Mouse (Mus musculus) stomach, adult 2 months (tissue): Measurements from ENCODE around the gene Krtap29-1. TPM values are rescaled to one million over a fixed set of nuclear protein-coding genes. Genes with fewer than 3 reads are reported as not detected.

Experiments used
- polyA plus RNA-seq: library from polyadenylated mRNA; depleted of rRNA; stranded (reverse); fragments of >200 nt; gene quantifications from 2 replicates; pipeline ENCODE4 v1.2.3, GENCODE M21; 2012; rRNA removed

Krtap29-1 gene
- not detected in 2 replicates for polyA plus RNA-seq

GRCm38 (mm10) chr11:99978953-99979352, at the start of gene Krtap29-1:
TSS of gene Krtap29-1 (minus strand) at chr11:99979053.

DNA sequence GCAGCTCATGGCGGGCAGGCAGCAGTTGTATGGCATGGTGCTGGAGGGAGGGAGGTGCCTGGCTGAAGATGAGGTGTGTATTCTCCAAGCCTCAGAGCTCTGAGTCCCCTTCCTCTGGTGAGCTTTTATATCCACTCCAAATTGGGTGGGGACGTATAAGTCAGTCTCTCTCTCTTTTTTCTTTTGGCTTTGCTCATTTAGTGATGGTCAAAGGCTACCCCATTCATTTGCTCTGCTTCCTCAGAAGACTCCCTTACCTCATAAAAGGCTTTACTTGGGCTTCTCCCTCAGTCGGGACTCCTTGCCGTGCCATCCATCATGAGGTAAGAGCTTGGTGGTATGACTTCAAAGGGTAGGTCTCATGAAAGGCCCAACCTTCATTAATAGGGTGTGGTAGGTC, 37.3 kb upstream of the Krtap29-1 start, which contains the start of gene Krt33a:
Krt33a (minus strand) TSS at position 101 of the 400 bp plus-strand sequence.

DNA sequence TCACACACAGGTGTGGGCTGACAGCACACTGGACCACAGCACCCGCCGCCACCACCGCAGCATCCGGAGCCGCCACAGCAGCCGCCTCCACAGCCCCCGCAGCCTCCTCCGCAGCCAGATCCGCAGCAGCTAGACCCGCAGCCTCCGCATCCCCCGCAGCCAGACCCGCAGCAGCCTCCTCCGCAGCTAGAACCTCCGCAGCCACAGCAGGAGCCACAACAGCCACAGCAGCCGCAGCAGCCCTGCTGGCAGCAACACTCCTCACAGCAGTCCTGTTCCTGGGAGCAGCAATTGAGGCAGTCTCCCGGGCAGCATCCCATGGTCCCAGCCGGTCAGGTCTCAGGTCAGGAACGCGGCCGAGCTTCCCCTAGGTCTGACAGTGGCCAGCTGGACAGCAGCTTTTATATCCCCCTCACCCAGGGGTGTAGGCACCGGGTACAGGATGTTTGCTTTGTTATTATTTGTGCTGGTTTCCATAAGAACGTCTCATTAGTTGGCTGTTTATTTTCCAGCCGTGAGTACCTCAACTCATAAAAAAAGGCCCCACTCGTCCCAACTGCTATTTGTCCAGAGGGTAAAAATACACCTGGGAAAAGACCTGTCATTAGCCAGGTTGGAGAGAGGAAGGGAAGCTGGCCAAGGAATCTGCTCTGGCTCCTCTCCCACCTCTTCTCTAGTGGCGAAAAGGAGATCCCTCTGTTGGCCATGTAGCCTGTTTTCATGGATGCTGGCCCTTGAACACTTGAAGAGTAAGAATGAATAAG, 14.9 kb upstream of the Krtap29-1 start, which contains the start of gene Krtap17-1:
Krtap17-1 (minus strand) TSS at position 375 of the 764 bp plus-strand sequence.

DNA sequence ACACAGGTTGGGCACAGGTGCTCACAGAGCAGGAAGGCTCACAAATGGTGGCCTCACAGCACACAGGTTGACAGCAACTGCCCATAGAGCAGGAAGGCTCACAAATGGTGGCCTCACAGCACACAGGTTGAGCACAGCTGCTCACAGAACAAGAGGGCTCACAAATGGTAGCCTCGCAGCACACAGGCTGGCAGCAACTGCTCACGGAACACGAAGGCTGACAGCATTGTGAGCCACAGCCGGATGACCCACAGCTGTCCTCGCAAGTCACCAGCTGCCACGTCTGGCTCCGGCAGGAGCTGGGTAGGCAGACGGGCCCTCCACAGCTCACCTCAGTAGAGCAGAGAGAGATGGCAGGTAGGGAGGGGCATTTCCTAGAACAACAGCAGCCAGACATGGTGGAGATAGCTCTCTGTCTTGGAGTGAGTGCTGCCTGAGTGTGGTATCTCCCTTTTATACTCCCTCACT, 7.4 kb upstream of the Krtap29-1 start, which contains the start of gene Krtap16-1:
Krtap16-1 (minus strand) TSS at position 418 of the 468 bp plus-strand sequence.

GRCm38 (mm10) chr11:99948175-99948574, 30.7 kb downstream of the Krtap29-1 start, which contains the start of gene Krtap9-5:
TSS of gene Krtap9-5 (plus strand) at chr11:99948475.

GRCm38 (mm10) chr11:99935991-99936390, 42.9 kb downstream of the Krtap29-1 start, which contains the start of gene Krtap31-2:
TSS of gene Krtap31-2 (plus strand) at chr11:99936291.

Other genes with a start within 250 kb of the Krtap29-1 start
- gene Gm14180, start 244.8 kb downstream of the Krtap29-1 start, polyA plus RNA-seq: not detected in 2 replicates
- gene Gm11595, start 206.1 kb downstream of the Krtap29-1 start, polyA plus RNA-seq: not detected in 2 replicates
- gene Krtap4-8, start 198.3 kb downstream of the Krtap29-1 start, polyA plus RNA-seq: not detected in 2 replicates
- gene Krtap4-9, start 193.9 kb downstream of the Krtap29-1 start, polyA plus RNA-seq: not detected in 2 replicates
- not detected in 2 replicates for gene Gm11596, start 185.6 kb downstream of the Krtap29-1 start, polyA plus RNA-seq
- not detected in 2 replicates for gene Gm11569, start 180.1 kb downstream of the Krtap29-1 start, polyA plus RNA-seq
- gene Gm11554, start 174.6 kb downstream of the Krtap29-1 start, polyA plus RNA-seq: 0.25 TPM in 1 of 2 replicates, not detected in the other
- 0.36 TPM in 1 of 2 replicates, not detected in the other for gene Krtap4-13, start 169.2 kb downstream of the Krtap29-1 start, polyA plus RNA-seq
- gene Gm11564, start 163.4 kb downstream of the Krtap29-1 start, polyA plus RNA-seq: not detected in 2 replicates
- gene 2300003K06Rik, start 141.0 kb downstream of the Krtap29-1 start, polyA plus RNA-seq: not detected in 2 replicates
- not detected in 2 replicates for gene Krtap4-16, start 127.4 kb downstream of the Krtap29-1 start, polyA plus RNA-seq
- not detected in 2 replicates for gene Gm11568, start 121.1 kb downstream of the Krtap29-1 start, polyA plus RNA-seq
- not detected in 2 replicates for gene Gm11559, start 114.6 kb downstream of the Krtap29-1 start, polyA plus RNA-seq
- gene Krtap9-1, start 105.7 kb downstream of the Krtap29-1 start, polyA plus RNA-seq: not detected in 2 replicates
- gene Gm11567, start 99.9 kb downstream of the Krtap29-1 start, polyA plus RNA-seq: not detected in 2 replicates
- not detected in 2 replicates for gene Krtap31-1, start 71.1 kb downstream of the Krtap29-1 start, polyA plus RNA-seq
- not detected in 2 replicates for gene Gm11565, start 64.3 kb downstream of the Krtap29-1 start, polyA plus RNA-seq
- gene Krtap31-2, start 42.8 kb downstream of the Krtap29-1 start, polyA plus RNA-seq: not detected in 2 replicates
- gene Krtap9-5, start 30.6 kb downstream of the Krtap29-1 start, polyA plus RNA-seq: not detected in 2 replicates
- not detected in 2 replicates for gene Krtap16-1, start 7.5 kb upstream of the Krtap29-1 start, polyA plus RNA-seq
- gene Krtap17-1, start 14.9 kb upstream of the Krtap29-1 start, polyA plus RNA-seq: not detected in 2 replicates
- gene Krt33a, start 37.2 kb upstream of the Krtap29-1 start, polyA plus RNA-seq: not detected in 2 replicates
- gene Krt33b, start 50.8 kb upstream of the Krtap29-1 start, polyA plus RNA-seq: not detected in 2 replicates
- not detected in 2 replicates for gene Krt34, start 62.5 kb upstream of the Krtap29-1 start, polyA plus RNA-seq
- 0.09 TPM in 1 of 2 replicates, not detected in the other for gene Krt31, start 71.5 kb upstream of the Krtap29-1 start, polyA plus RNA-seq
- gene Krt32, start 109.2 kb upstream of the Krtap29-1 start, polyA plus RNA-seq: 2.5 TPM in 2 replicates
- gene Krt35, start 117.2 kb upstream of the Krtap29-1 start, polyA plus RNA-seq: 0.08 TPM in 1 of 2 replicates, not detected in the other
- 0.06 and 0.19 TPM in 2 replicates for gene Krt36, start 126.6 kb upstream of the Krtap29-1 start, polyA plus RNA-seq
- 602 and 681 TPM in 2 replicates for gene Krt13, start 142.5 kb upstream of the Krtap29-1 start, polyA plus RNA-seq
- 7.7 and 17.9 TPM in 2 replicates for gene Krt15, start 156.9 kb upstream of the Krtap29-1 start, polyA plus RNA-seq
- 1,679 and 2,029 TPM in 2 replicates for gene Krt19, start 169.6 kb upstream of the Krtap29-1 start, polyA plus RNA-seq
- gene Krt9, start 214.2 kb upstream of the Krtap29-1 start, polyA plus RNA-seq: not detected in 2 replicates
- 147 and 161 TPM in 2 replicates for gene Krt14, start 228.5 kb upstream of the Krtap29-1 start, polyA plus RNA-seq